Mouse (Mus musculus): ENCODE data around the gene Micall1. TPM values are rescaled to one million over a fixed set of nuclear protein-coding genes. Genes with fewer than 3 reads are reported as not detected.

The Micall1 gene
- polyA plus RNA-seq, 1 experiment from 2014 or later = 5.5 TPM

- H3K27me3 ChIP-seq (ENCODE audit: poor library complexity, severe bottlenecking) = peaks cover 54% of the 10 kb centered on the region
- H3K9me3 ChIP-seq = no peaks in the 10 kb centered on the region
- peak overlapping the region; percentile 8; the same call in 1 of the 2 replicates for H3K27ac ChIP-seq
- DNase-seq (ENCODE audit: extremely low spot score, low spot score) = no peak
- 57% methylated on average over 8 of the region's 8 CpGs for WGBS
- no peak overlapping the region for H3K4me3 ChIP-seq
- no peaks in the 10 kb centered on the region for H3K36me3 ChIP-seq (replicated peaks)
- peaks cover 59% of the 10 kb centered on the region for H3K4me1 ChIP-seq
Observed at GRCm38 (mm10) chr15:79166712-79167111, 58.0 kb downstream of the Micall1 start.

GRCm38 (mm10) chr15:79176905-79177304, 68.2 kb downstream of the Micall1 start:
- H3K36me3 ChIP-seq (replicated peaks) = no peaks in the 10 kb centered on the region
- H3K9me3 ChIP-seq = no peaks in the 10 kb centered on the region
- no peak for DNase-seq (ENCODE audit: extremely low spot score, low spot score)
- WGBS = 57% methylated on average over 6 of the region's 6 CpGs
- peak overlapping the region; percentile 54; the same call in 1 of the 2 replicates for H3K27ac ChIP-seq
- H3K4me1 ChIP-seq = peaks cover 32% of the 10 kb centered on the region
- H3K4me3 ChIP-seq = no peak overlapping the region
- H3K27me3 ChIP-seq (ENCODE audit: poor library complexity, severe bottlenecking) = 0 out of 2 replicates have a peak, but pooled peaks cover 9% of the 10 kb centered on the region

- H3K9me3 ChIP-seq = no peaks in the 10 kb centered on the region
- DNase-seq (ENCODE audit: extremely low spot score, low spot score) = no peak
- no peaks in the 10 kb centered on the region for H3K27me3 ChIP-seq (ENCODE audit: poor library complexity, severe bottlenecking)
- WGBS = 96% methylated on average over 10 of the region's 10 CpGs
- no peak overlapping the region for H3K4me3 ChIP-seq
- no peaks in the 10 kb centered on the region for H3K36me3 ChIP-seq (replicated peaks)
- H3K27ac ChIP-seq = no peak overlapping the region
- H3K4me1 ChIP-seq = no peaks in the 10 kb centered on the region
Observed at GRCm38 (mm10) chr15:79185213-79185612, 76.5 kb downstream of the Micall1 start.

Other genes with a start within 250 kb of the Micall1 start
- gene Gga1, start 231.7 kb upstream of the Micall1 start, polyA plus RNA-seq (2016; fragmentation: Nextera tagmentation; extraction: Ambion mirVana) = 46.8 and 52.6 TPM in 2 replicates
- gene Gm49510, start 209.2 kb upstream of the Micall1 start, polyA plus RNA-seq (2016; fragmentation: Nextera tagmentation; extraction: Ambion mirVana) = 0.23 and 0.35 TPM in 2 replicates
- 21.0 and 21.5 TPM in 2 replicates for gene Sh3bp1, start 209.1 kb upstream of the Micall1 start, polyA plus RNA-seq (2016; fragmentation: Nextera tagmentation; extraction: Ambion mirVana)
- gene Pdxp, start 195.0 kb upstream of the Micall1 start, polyA plus RNA-seq (2016; fragmentation: Nextera tagmentation; extraction: Ambion mirVana) = 26.1 and 26.9 TPM in 2 replicates
- gene Lgals1, start 182.2 kb upstream of the Micall1 start, polyA plus RNA-seq (2016; fragmentation: Nextera tagmentation; extraction: Ambion mirVana) = 200 and 217 TPM in 2 replicates
- 63.6 and 69.9 TPM in 2 replicates for gene Nol12, start 174.0 kb upstream of the Micall1 start, polyA plus RNA-seq (2016; fragmentation: Nextera tagmentation; extraction: Ambion mirVana)
- gene Triobp, start 161.2 kb upstream of the Micall1 start, polyA plus RNA-seq (2016; fragmentation: Nextera tagmentation; extraction: Ambion mirVana) = 39.7 and 41.6 TPM in 2 replicates
- gene H1f0, start 80.4 kb upstream of the Micall1 start, polyA plus RNA-seq (2016; fragmentation: Nextera tagmentation; extraction: Ambion mirVana) = 427 and 444 TPM in 2 replicates
- gene Galr3, start 67.0 kb upstream of the Micall1 start, polyA plus RNA-seq (2016; fragmentation: Nextera tagmentation; extraction: Ambion mirVana) = not detected in 2 replicates
- 56.0 and 60.5 TPM in 2 replicates for gene Ankrd54, start 46.0 kb upstream of the Micall1 start, polyA plus RNA-seq (2016; fragmentation: Nextera tagmentation; extraction: Ambion mirVana)
- 283 and 289 TPM in 2 replicates for gene Eif3l, start 33.7 kb upstream of the Micall1 start, polyA plus RNA-seq (2016; fragmentation: Nextera tagmentation; extraction: Ambion mirVana)
- 419 and 440 TPM in 2 replicates for gene Polr2f, start 32.1 kb downstream of the Micall1 start, polyA plus RNA-seq (2016; fragmentation: Nextera tagmentation; extraction: Ambion mirVana)
- 6.9 and 8.1 TPM in 2 replicates for gene 1700088E04Rik, start 32.4 kb downstream of the Micall1 start, polyA plus RNA-seq (2016; fragmentation: Nextera tagmentation; extraction: Ambion mirVana)
- 1.2 and 1.3 TPM in 2 replicates for gene Sox10, start 56.3 kb downstream of the Micall1 start, polyA plus RNA-seq (2016; fragmentation: Nextera tagmentation; extraction: Ambion mirVana)
- 47.8 and 50.5 TPM in 2 replicates for gene Pick1, start 120.3 kb downstream of the Micall1 start, polyA plus RNA-seq (2016; fragmentation: Nextera tagmentation; extraction: Ambion mirVana)
- gene Gm49486, start 120.5 kb downstream of the Micall1 start, polyA plus RNA-seq (2016; fragmentation: Nextera tagmentation; extraction: Ambion mirVana) = 0.14 and 0.52 TPM in 2 replicates
- 0.15 TPM in 1 of 2 replicates, not detected in the other for gene Slc16a8, start 145.9 kb downstream of the Micall1 start, polyA plus RNA-seq (2016; fragmentation: Nextera tagmentation; extraction: Ambion mirVana)
- 1.6 and 2.2 TPM in 2 replicates for gene Baiap2l2, start 176.6 kb downstream of the Micall1 start, polyA plus RNA-seq (2016; fragmentation: Nextera tagmentation; extraction: Ambion mirVana)
- gene Pla2g6, start 219.5 kb downstream of the Micall1 start, polyA plus RNA-seq (2016; fragmentation: Nextera tagmentation; extraction: Ambion mirVana) = 20.9 and 22.8 TPM in 2 replicates
- 1.5 and 1.6 TPM in 2 replicates for gene Maff, start 237.7 kb downstream of the Micall1 start, polyA plus RNA-seq (2016; fragmentation: Nextera tagmentation; extraction: Ambion mirVana)

All from forebrain, embryonic 10.5 days (tissue).